Mouse (Mus musculus): ENCODE data around the gene Reln. TPM values are rescaled to one million over a fixed set of nuclear protein-coding genes. Genes with fewer than 3 reads are reported as not detected.

Reln gene
- polyA plus RNA-seq, 1 experiment = 1.7 TPM

- Histone ChIP-seq H3K4me1 (ENCODE audit: control insufficient read depth, insufficient read depth, low read length) (no peaks in the 10 kb centered on the region), H3K4me3 (ENCODE audit: insufficient read depth, low read length) (no peak overlapping the region), H3K27ac (ENCODE audit: insufficient read depth, low read length) (no peak overlapping the region)
- no peak for TF ChIP-seq POLR2A (IDR thresholded peaks at IDR 0.05; ENCODE audit: low read depth, low read length)
- no peak for TF ChIP-seq CTCF (IDR thresholded peaks at IDR 0.05; ENCODE audit: borderline replicate concordance, insufficient read depth, low read length)
Observed at GRCm38 (mm10) chr5:22312995-22313394, 31.5 kb downstream of the Reln start.

DNA sequence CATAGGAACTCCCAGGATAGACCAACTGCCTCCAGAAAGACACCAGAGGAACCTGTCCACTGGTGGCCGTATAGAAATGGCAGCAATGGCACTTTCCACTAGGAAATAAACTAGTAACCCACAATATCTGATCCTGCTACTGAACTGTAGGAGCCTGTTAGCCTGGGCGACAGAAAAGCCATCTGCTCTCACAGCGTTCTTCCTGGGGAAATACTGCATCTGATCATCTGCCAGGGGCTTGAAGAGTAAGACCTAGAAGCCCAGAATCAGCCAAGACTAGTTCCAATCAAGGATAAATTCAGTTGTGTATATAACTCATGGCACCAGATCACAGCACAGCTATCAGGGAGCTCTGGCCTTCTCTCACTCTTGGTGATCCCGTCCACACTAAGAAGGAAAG, 33.5 kb downstream of the Reln start:
- Histone ChIP-seq H3K27ac (ENCODE audit: insufficient read depth, low read length) (no peak overlapping the region), H3K4me1 (ENCODE audit: control insufficient read depth, insufficient read depth, low read length) (no peaks in the 10 kb centered on the region), H3K4me3 (ENCODE audit: insufficient read depth, low read length) (no peak overlapping the region)
- TF ChIP-seq POLR2A (IDR thresholded peaks at IDR 0.05; ENCODE audit: low read depth, low read length) = no peak
- no peak for TF ChIP-seq CTCF (IDR thresholded peaks at IDR 0.05; ENCODE audit: borderline replicate concordance, insufficient read depth, low read length)

GRCm38 (mm10) chr5:22309001-22309400, 35.5 kb downstream of the Reln start:
- no peaks in the 10 kb centered on the region for H3K4me1 ChIP-seq (ENCODE audit: control insufficient read depth, insufficient read depth, low read length)
- no peak overlapping the region for H3K27ac ChIP-seq (ENCODE audit: insufficient read depth, low read length)
- no peak for TF ChIP-seq POLR2A (IDR thresholded peaks at IDR 0.05; ENCODE audit: low read depth, low read length)
- no peak for TF ChIP-seq CTCF (IDR thresholded peaks at IDR 0.05; ENCODE audit: borderline replicate concordance, insufficient read depth, low read length)
- H3K4me3 ChIP-seq (ENCODE audit: insufficient read depth, low read length) = no peak overlapping the region

DNA sequence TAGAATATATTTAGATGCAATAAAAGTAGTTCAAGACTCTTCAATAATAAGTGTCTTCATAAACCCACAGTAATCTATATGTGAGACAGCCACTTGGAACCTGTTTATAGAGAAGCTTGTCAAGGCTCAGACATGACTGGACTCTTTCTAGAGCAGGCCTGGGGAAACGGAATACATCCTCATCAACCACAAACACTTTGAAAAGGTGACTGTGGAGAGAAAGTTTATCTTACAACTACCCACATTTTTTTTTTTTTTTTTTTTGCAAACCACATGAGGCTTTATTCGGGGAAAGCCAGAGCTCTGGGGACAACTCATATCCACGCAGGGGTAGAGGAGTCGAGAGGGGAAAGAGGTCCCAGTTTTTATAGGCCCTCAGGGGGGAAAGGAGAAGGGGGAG, 36.6 kb downstream of the Reln start:
- TF ChIP-seq POLR2A (IDR thresholded peaks at IDR 0.05; ENCODE audit: low read depth, low read length) = no peak
- TF ChIP-seq CTCF (IDR thresholded peaks at IDR 0.05; ENCODE audit: borderline replicate concordance, insufficient read depth, low read length) = no peak
- Histone ChIP-seq H3K4me3 (ENCODE audit: insufficient read depth, low read length) (no peak overlapping the region), H3K4me1 (ENCODE audit: control insufficient read depth, insufficient read depth, low read length) (no peaks in the 10 kb centered on the region), H3K27ac (ENCODE audit: insufficient read depth, low read length) (no peak overlapping the region)

DNA sequence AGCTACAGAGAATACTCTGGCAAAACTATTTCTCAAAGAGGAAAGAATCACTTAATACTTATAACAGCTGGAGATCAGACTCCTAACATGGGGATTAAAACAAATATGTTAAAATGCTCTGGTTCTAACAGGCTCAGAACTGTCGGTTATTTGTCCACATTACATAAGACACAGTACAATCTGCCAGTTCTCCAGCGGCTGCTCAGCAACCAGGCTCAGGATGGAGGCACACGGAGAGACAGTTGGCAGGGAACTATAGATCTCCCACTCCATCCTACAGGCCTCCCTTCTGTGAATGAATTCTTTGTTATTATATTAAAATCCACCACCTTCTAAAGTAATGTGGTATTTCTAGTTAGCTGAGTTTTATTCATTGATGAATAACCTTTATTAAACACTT, 37.4 kb downstream of the Reln start:
- Histone ChIP-seq H3K27ac (ENCODE audit: insufficient read depth, low read length) (no peak overlapping the region), H3K4me1 (ENCODE audit: control insufficient read depth, insufficient read depth, low read length) (no peaks in the 10 kb centered on the region), H3K4me3 (ENCODE audit: insufficient read depth, low read length) (no peak overlapping the region)
- no peak for TF ChIP-seq CTCF (IDR thresholded peaks at IDR 0.05; ENCODE audit: borderline replicate concordance, insufficient read depth, low read length)

DNA sequence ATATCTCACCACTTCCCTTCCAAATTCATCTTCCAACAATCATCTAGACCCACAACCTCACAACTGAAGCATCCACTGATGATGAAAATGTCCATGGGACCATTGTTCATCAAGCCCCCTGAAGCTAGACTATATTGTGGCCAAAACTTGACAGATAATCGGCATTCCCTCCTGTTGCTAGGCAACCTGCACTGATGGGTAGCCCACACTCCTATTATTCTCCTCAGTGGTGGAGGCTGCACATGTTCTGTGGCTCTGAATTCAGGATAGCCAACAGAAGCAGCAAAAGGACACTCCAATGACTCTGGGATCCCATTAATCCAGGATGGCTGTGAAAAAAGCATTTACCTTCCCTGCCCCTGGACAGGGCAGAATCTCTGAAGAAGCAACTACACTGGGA, 40.8 kb downstream of the Reln start:
- no peak overlapping the region for H3K27ac ChIP-seq (ENCODE audit: insufficient read depth, low read length)
- TF ChIP-seq CTCF (IDR thresholded peaks at IDR 0.05; ENCODE audit: borderline replicate concordance, insufficient read depth, low read length) (no peak), POLR2A (IDR thresholded peaks at IDR 0.05; ENCODE audit: low read depth, low read length) (no peak)
- no peaks in the 10 kb centered on the region for H3K4me1 ChIP-seq (ENCODE audit: control insufficient read depth, insufficient read depth, low read length)
- no peak overlapping the region for H3K4me3 ChIP-seq (ENCODE audit: insufficient read depth, low read length)

DNA sequence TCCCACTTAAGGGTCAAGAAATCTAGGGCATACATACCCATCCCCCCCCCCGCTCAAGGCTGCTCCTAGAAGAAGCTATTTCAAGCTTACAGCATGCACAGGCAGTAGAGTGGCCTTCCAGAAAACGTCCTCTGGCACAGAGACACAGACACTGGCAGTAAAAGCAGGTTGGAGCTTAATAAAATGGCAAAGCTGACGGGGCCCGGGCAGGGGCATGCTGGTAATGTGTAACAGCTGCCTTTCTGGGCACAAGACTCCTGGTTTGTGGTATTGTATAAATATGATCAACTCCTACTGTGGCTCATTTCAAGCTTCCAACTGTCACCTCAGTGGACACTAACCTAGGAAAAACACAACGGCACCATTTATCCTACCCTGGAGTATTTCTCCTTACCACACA, 42.2 kb downstream of the Reln start:
- TF ChIP-seq CTCF (IDR thresholded peaks at IDR 0.05; ENCODE audit: borderline replicate concordance, insufficient read depth, low read length) = no peak
- no peak for TF ChIP-seq POLR2A (IDR thresholded peaks at IDR 0.05; ENCODE audit: low read depth, low read length)
- H3K4me1 ChIP-seq (ENCODE audit: control insufficient read depth, insufficient read depth, low read length) = no peaks in the 10 kb centered on the region
- H3K27ac ChIP-seq (ENCODE audit: insufficient read depth, low read length) = no peak overlapping the region
- H3K4me3 ChIP-seq (ENCODE audit: insufficient read depth, low read length) = no peak overlapping the region

DNA sequence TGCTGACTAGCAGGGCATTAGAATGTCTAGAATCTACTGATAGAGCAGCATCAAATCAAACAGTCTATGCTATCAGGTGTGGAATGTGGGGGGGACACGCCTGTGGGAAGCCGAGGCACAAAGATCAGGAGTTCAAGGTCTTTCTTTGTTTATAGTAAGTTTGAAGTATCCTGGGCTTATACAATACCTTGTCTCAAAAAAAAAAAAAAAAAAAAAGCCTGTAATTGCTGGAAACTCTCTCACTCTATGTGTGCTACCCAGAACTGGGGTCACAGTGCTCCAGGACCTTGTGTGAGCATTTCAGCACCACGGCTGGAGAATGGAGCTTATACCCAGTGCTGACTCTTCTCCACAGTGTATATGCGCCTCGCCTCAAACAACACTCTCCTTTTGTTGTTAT, 43.7 kb downstream of the Reln start:
- Histone ChIP-seq H3K4me3 (ENCODE audit: insufficient read depth, low read length) (no peak overlapping the region), H3K27ac (ENCODE audit: insufficient read depth, low read length) (no peak overlapping the region), H3K4me1 (ENCODE audit: control insufficient read depth, insufficient read depth, low read length) (no peaks in the 10 kb centered on the region)
- TF ChIP-seq POLR2A (IDR thresholded peaks at IDR 0.05; ENCODE audit: low read depth, low read length) (no peak), CTCF (IDR thresholded peaks at IDR 0.05; ENCODE audit: borderline replicate concordance, insufficient read depth, low read length) (no peak)

DNA sequence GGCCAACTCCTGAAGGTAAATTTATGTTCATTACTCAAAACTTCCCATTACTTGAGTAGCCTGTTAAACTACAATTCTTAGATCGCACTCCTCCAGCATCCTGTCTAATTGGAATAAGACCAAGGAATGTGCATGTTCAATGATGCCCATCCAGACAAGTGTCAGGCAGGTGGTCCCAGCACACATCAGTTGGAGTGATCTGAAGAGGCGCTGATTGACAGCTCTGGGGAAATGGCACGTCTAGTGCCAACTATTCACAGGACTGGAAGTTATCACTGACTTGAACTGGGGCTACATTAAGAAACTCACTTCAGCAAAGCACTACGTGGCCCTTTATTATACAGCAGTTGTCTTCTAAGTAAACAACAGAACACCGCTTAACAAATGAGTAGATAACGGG, 44.5 kb downstream of the Reln start:
- Histone ChIP-seq H3K27ac (ENCODE audit: insufficient read depth, low read length) (no peak overlapping the region), H3K4me1 (ENCODE audit: control insufficient read depth, insufficient read depth, low read length) (no peaks in the 10 kb centered on the region), H3K4me3 (ENCODE audit: insufficient read depth, low read length) (no peak overlapping the region)
- no peak for TF ChIP-seq CTCF (IDR thresholded peaks at IDR 0.05; ENCODE audit: borderline replicate concordance, insufficient read depth, low read length)
- TF ChIP-seq POLR2A (IDR thresholded peaks at IDR 0.05; ENCODE audit: low read depth, low read length) = no peak

DNA sequence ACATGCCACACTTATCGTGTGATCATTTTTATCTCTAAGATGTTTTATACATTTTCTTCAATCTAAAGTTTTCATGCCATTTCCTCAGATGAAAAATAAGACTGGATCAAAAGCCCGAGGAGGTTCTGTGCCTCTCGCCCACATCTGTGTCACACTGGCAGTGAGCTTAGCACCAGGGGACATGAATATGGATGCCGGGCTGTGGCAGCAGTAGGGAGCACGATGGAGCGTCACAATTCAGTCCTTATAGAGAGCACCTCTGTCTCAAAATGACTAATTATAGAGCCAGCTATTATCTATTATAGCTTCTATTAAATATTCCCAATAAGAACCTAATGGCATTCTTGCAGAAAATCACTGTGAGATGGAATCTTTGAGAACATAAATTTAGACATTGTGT, 49.3 kb downstream of the Reln start:
- H3K4me3 ChIP-seq (ENCODE audit: insufficient read depth, low read length) = no peak overlapping the region
- TF ChIP-seq CTCF (IDR thresholded peaks at IDR 0.05; ENCODE audit: borderline replicate concordance, insufficient read depth, low read length) = no peak
- no peak for TF ChIP-seq POLR2A (IDR thresholded peaks at IDR 0.05; ENCODE audit: low read depth, low read length)

DNA sequence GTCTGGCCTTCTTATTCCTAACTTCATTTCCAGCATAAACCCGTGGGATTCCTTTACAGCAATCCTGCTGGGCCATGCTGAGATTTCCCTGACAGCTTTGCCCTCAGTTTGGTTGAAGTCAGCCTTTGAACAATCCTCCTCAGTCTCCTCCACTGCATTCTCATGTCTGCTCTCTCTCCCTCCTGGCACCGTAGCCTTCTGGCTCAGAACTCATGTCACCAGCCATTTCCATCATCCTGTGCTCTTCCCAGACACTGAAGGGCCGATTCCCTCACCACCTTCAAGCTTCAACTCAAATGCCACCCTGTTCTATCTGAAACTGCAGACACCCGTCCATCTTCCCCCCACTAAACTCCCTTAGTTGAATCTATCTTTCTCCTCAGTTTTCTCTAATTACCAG, 53.1 kb downstream of the Reln start:
- H3K4me1 ChIP-seq (ENCODE audit: control insufficient read depth, insufficient read depth, low read length) = no peaks in the 10 kb centered on the region
- no peak overlapping the region for H3K4me3 ChIP-seq (ENCODE audit: insufficient read depth, low read length)
- TF ChIP-seq POLR2A (IDR thresholded peaks at IDR 0.05; ENCODE audit: low read depth, low read length) (no peak), CTCF (IDR thresholded peaks at IDR 0.05; ENCODE audit: borderline replicate concordance, insufficient read depth, low read length) (no peak)
- H3K27ac ChIP-seq (ENCODE audit: insufficient read depth, low read length) = no peak overlapping the region

More for the DNA sequence above, 49.3 kb downstream of the Reln start:
- H3K27ac ChIP-seq (ENCODE audit: insufficient read depth, low read length) = no peak overlapping the region
- H3K4me1 ChIP-seq (ENCODE audit: control insufficient read depth, insufficient read depth, low read length) = no peaks in the 10 kb centered on the region
